Mouse (Mus musculus) cerebellum, postnatal 10 days (tissue): ENCODE results near the gene D330020A13Rik.

Experiments
- DNase-seq, 2 experiments: peaks; one replicate each; pipeline ENCODE4 v3.0.0; 2021; ENCODE audit warnings: mixed read lengths in 2 of 2

D330020A13Rik gene

DNA sequence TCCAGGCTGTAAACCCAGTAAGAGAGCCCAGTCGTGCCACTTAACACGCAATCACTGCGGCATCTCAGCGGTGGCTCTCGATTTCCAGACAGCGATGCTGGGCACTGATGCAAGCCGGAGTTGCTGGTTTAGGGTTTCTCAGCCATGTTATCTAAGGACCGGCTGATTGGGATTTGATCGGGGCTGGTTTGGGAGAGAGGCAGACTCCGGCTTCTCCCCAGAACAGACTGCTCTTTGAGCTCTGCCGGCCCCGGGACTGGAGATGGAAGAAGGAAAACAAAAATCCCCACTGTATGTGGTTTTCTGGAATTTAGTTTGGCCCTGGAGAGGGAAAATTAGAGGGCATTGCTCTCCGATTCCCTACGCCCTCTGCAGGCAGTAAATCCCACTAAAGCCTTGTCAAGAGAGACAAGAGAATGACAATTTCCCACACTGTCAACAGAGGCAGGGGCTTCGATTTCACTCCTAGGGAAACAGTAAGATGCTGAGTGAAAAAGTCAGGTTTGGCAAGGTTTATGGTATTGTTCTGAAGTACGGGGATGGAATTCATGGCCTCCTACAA lies 8.7 kb downstream of the D330020A13Rik start:
- peak; percentile 47 to 59 for DNase-seq

- DNase-seq: no peak
Observed at GRCm38 (mm10) chr6:120306859-120307594, 12.9 kb downstream of the D330020A13Rik start.

- no peak for DNase-seq
Observed at GRCm38 (mm10) chr6:120309338-120309737, 15.2 kb downstream of the D330020A13Rik start.

GRCm38 (mm10) chr6:120309787-120310186 lies 15.6 kb downstream of the D330020A13Rik start:
- no peak for DNase-seq

GRCm38 (mm10) chr6:120312443-120312842 lies 18.3 kb downstream of the D330020A13Rik start:
- no peak for DNase-seq

GRCm38 (mm10) chr6:120318303-120318940 lies 24.3 kb downstream of the D330020A13Rik start:
- DNase-seq: no peak

- DNase-seq: no peak
Observed at GRCm38 (mm10) chr6:120319129-120319528, 25.0 kb downstream of the D330020A13Rik start.

DNA sequence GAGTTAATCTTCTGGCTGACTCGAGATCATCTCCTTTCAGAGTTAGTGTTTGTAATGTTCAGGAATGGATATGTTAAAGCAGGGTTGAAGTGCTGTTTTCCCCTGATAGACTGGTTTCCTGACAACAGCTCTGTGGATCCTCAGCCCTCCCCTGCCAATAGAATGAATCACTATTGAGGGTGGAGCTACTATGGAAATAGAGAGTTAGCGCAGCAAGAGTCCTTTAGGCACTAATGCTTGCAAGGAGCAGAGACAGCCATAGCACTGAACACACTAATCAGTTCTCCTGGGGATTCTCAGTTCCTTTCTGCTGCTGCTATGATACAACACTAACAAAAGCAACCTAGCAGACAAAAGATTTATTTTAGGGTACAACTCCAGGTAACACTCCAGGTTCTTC lies 26.2 kb downstream of the D330020A13Rik start:
- DNase-seq: no peak

DNA sequence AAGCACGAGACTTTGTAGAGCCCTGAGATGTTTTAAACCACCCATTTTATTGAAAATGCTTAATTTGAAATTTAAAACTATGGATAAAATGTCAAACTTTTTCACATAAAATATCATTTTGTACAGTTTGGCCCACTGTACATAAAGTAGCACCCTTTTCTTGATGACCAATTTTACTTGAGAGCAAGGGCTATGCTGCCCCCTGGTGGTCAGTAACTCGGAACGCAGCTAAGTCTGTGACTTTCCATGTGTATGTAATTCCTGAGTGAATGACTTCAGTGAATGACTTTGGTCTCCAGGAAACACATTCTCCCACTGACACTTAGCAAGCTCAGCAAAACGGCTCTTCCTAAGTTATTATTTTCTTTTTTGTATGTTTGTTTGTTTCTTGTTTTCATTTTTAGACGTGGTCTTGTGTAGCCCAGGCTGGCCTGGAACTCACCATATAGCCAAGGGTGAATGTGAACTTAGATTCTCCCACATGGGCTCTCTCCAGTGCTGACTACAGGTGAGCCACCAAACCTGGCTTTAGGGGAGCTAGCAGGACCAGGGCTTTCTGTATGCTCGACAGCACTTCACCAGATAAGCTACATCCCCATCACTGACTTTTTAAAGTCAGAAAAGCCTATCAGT lies 30.2 kb downstream of the D330020A13Rik start:
- peak; percentile 80 to 85 for DNase-seq

DNA sequence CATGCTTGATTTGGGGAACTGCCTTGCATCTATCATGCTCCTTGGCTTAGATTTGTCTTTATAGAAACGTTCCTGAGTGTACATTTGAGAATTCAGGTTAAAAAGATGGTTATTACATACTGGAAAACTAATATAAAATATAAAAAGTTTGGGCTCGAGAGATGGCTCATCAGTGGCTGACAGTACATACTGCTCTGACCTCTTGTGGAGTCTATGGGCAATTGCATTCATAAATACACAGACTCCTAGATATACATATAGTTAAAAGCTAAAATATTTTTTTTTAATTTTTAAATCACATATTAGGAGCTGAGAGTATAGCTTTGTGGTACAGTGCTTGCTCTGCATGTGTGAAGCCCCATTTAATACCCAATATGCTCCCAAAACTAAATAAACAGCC lies 38.2 kb downstream of the D330020A13Rik start:
- no peak for DNase-seq

DNA sequence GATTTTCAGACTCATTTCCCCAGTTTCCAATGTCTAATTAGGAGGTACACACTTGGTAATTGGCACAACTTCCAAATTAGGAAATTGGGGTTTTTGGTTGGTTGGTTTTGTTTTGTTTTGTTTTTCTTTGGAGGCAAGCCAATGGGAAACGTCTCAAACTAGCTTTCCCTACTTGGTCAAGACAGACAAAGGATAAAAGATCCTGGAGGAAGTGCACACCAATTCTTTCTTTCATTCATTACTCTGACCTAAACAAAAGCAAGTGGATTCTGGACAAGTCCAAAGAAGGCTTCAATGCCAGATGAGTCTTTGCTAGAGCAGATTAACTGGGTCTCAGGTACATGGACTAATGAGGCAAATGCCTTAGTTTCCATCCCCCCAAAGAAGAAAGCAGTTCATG lies 49.8 kb downstream of the D330020A13Rik start:
- DNase-seq: no peak
